Mouse (Mus musculus): ENCODE measurements at regions not wholly inside any gene's neighbourhood (a gene's known extent, or its start where the extent isn't known, plus 50 kb on each side); places are given as distances from the start of the nearest gene placed in this dataset.

- TF ChIP-seq CHD2 (IDR thresholded peaks at IDR 0.05; ENCODE audit: low read length) (no peak), CTCF (conservative IDR thresholded peaks at IDR 0.05 in 1 of 2, IDR thresholded peaks at IDR 0.05 in 1 of 2; ENCODE audit: low read depth in 2 of 2, low read length in 2 of 2) (no peak), MXI1 (IDR thresholded peaks at IDR 0.05; ENCODE audit: low read depth, low read length) (no peak), EP300 (IDR thresholded peaks at IDR 0.05; ENCODE audit: low read length) (0 out of 2 replicates have a peak, but pooled peaks have one; percentile 19), POLR2AphosphoS2 (IDR thresholded peaks at IDR 0.05; ENCODE audit: low read depth, low read length) (no peak), JUND (conservative IDR thresholded peaks at IDR 0.05; ENCODE audit: low read depth, low read length) (no peak), IRF4 (IDR thresholded peaks at IDR 0.05; ENCODE audit: low read depth, low read length) (peak; percentile 59), NRF1 (IDR thresholded peaks at IDR 0.05; ENCODE audit: low read depth, low read length) (no peak), GABPA (IDR thresholded peaks at IDR 0.05; ENCODE audit: insufficient replicate concordance, low read depth, low read length) (no peak), TCF12 (IDR thresholded peaks at IDR 0.05; ENCODE audit: low read depth, low read length) (no peak), ZKSCAN1 (IDR thresholded peaks at IDR 0.05; ENCODE audit: borderline replicate concordance, low read depth, low read length) (no peak), RCOR1 (conservative IDR thresholded peaks at IDR 0.05; ENCODE audit: low read depth, low read length) (no peak), ZC3H11A (IDR thresholded peaks at IDR 0.05; ENCODE audit: low read depth, low read length) (no peak)
Measured at GRCm38 (mm10) chr3:149290228-149290627, 299.9 kb upstream of the Adgrl2 start.
